Mouse (Mus musculus): ENCODE results near the gene Btbd19. TPM values are rescaled to one million over a fixed set of nuclear protein-coding genes. Genes with fewer than 3 reads are reported as not detected.

Gene Btbd19
- total RNA-seq, 2 experiments from 2014 or later: 11.5 to 13.2 TPM

DNA sequence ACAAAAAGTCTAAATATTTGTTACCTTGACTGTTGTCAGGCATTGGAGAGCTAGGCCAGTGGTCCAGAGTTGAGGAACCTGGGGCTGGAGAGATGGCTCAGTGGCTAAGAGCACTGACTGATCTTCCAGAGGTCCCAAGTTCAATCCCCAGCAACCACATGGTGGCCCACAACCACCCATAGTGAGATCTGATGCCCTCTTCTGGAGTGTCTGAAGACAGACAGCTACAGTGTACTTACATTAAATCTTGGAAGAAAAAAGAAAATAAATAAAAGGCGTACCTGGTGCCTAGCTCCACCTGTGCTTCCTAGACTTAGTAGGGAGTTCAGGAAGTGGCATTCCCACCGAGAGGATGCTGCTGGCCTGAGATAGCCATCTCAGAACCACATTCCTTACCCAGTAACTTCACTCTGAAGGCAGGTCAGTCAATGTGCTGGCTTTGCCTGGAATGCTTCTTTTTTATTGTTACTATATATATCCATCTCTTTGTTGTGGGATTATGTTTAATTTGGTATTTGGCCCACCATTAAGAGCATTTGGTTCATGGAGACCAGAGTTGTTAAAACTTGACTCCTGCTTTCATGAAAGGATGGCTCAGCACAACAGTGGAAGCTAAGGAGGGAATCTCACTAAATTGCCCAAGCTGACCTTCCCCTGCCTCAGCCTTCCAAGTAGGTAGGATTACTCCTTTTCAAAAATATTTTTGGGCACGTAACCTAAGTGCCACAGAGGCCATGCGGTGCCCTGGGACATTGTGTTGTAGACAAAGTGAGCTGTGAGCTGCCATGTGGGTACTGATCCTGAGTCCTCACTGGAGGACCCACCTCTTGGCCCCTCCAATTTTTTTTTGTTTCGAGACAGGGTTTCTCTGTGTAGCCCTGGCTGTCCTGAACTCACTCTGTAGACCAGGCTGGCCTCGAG is 24.0 kb upstream of the Btbd19 start:
- H3K27ac ChIP-seq: no peak overlapping the region
- DNase-seq (ENCODE audit: extremely low spot score in 1 of 2, low spot score in 2 of 2): no peak
- peak; percentile 3; the same call in 1 of the 2 replicates for TF ChIP-seq CTCF (IDR thresholded peaks at IDR 0.05)
- intact Hi-C loops (cut with DNase I): loop anchor here (10.0 kb wide), 1 partner anchor 525 kb away; no protein-coding TSS in a partner anchor
- H3K4me3 ChIP-seq: no peak overlapping the region

- Histone ChIP-seq H3K27ac (no peak overlapping the region), H3K4me3 (no peak overlapping the region)
- DNase-seq (ENCODE audit: extremely low spot score in 1 of 2, low spot score in 2 of 2): no peak
- intact Hi-C loops (cut with DNase I): no loop called here
- TF ChIP-seq CTCF (IDR thresholded peaks at IDR 0.05): no peak
These were observed 23.3 kb upstream of the Btbd19 start for GRCm38 (mm10) chr4:117148815-117149214.

- Histone ChIP-seq H3K27ac (no peak overlapping the region), H3K4me3 (no peak overlapping the region)
- no peak for DNase-seq (ENCODE audit: extremely low spot score in 1 of 2, low spot score in 2 of 2)
- intact Hi-C loops (cut with DNase I): no loop called here
- no peak for TF ChIP-seq CTCF (IDR thresholded peaks at IDR 0.05)
These were observed 22.7 kb upstream of the Btbd19 start for GRCm38 (mm10) chr4:117148047-117148713.

GRCm38 (mm10) chr4:117146176-117146575 is 20.7 kb upstream of the Btbd19 start:
- Histone ChIP-seq H3K4me3 (no peak overlapping the region), H3K27ac (no peak overlapping the region)
- intact Hi-C loops (cut with DNase I): no loop called here
- peak; percentile 91 for TF ChIP-seq CTCF (IDR thresholded peaks at IDR 0.05)
- peak; percentile 72 to 74 for DNase-seq (ENCODE audit: extremely low spot score in 1 of 2, low spot score in 2 of 2)

DNA sequence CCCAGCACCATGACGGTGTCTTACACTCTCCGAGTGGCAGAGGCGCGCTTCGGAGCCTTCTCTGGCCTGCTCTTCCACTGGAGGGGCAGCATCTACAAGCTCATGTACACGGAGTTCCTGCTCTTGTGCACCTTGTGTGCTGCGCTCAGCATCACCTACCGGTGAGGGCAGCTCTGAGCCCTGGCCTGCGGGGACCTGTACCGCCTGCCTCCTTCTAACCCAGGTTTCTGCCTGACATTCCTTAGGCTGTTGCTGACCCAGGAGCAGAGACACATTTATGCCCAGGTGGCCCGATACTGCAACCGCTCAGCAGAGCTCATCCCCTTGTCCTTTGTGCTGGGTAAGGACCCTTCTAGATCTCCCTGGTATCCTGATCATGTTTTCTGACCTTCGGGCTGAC is 19.7 kb upstream of the Btbd19 start:
- intact Hi-C loops (cut with DNase I): no loop called here
- TF ChIP-seq CTCF (IDR thresholded peaks at IDR 0.05): no peak
- H3K27ac ChIP-seq: no peak overlapping the region
- DNase-seq (ENCODE audit: extremely low spot score in 1 of 2, low spot score in 2 of 2): no peak
- H3K4me3 ChIP-seq: no peak overlapping the region

- H3K27ac ChIP-seq: no peak overlapping the region
- no peak overlapping the region for H3K4me3 ChIP-seq
- intact Hi-C loops (cut with DNase I): no loop called here
- TF ChIP-seq CTCF (IDR thresholded peaks at IDR 0.05): no peak
- no peak for DNase-seq (ENCODE audit: extremely low spot score in 1 of 2, low spot score in 2 of 2)
These were observed 17.5 kb upstream of the Btbd19 start for GRCm38 (mm10) chr4:117143023-117143422.

DNA sequence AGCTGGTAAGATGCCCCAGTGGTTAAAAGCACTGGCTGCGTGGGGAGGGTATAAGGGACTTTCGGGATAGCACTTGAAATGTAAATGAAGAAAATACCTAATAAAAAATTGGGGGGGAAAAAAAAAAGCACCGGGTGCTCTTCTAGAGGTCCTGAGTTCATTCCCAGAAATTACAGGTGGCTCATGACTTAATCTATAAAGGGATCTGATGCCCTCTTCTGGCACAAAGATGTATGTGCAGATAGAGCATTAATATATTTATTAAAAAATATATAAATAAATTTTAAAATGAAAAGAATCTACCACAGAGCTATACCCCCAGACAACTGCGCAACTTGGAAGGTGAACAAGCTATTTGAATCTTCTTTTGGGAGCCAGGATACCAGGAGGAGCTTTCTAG is 15.1 kb upstream of the Btbd19 start:
- DNase-seq (ENCODE audit: extremely low spot score in 1 of 2, low spot score in 2 of 2): no peak
- H3K27ac ChIP-seq: no peak overlapping the region
- intact Hi-C loops (cut with DNase I): loop anchor here (2.0 kb wide), 1 partner anchor 138 kb away; no protein-coding TSS in a partner anchor
- TF ChIP-seq CTCF (IDR thresholded peaks at IDR 0.05): peak; percentile 65
- no peak overlapping the region for H3K4me3 ChIP-seq

GRCm38 (mm10) chr4:117139217-117139612 is 13.7 kb upstream of the Btbd19 start:
- peak; percentile 85 for TF ChIP-seq CTCF (IDR thresholded peaks at IDR 0.05)
- no peak overlapping the region for H3K27ac ChIP-seq
- intact Hi-C loops (cut with DNase I): no loop called here
- H3K4me3 ChIP-seq: no peak overlapping the region
- DNase-seq (ENCODE audit: extremely low spot score in 1 of 2, low spot score in 2 of 2): no peak

GRCm38 (mm10) chr4:117138295-117139216 is 13.0 kb upstream of the Btbd19 start:
- H3K27ac ChIP-seq: no peak overlapping the region
- intact Hi-C loops (cut with DNase I): no loop called here
- TF ChIP-seq CTCF (IDR thresholded peaks at IDR 0.05): no peak
- H3K4me3 ChIP-seq: no peak overlapping the region
- no peak for DNase-seq (ENCODE audit: extremely low spot score in 1 of 2, low spot score in 2 of 2)

DNA sequence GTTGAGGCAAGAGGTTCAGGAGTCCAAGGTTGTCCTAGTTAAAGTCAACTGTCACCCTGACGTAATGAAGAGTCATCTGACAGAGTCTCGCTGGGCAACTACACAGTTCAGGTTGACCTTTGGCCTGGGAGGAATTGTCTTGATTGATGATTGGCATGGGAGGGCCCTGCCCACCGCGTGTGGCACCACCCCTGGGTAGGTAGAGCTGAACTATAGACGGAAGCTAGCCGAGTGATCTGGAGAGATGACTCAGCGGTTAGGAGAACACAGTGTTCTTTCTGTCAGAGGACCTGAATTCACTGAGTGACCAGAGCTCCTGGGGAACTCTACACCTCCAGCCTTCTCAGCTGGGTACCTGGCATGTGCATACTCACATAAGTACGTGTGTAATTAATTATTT is 10.5 kb upstream of the Btbd19 start:
- intact Hi-C loops (cut with DNase I): no loop called here
- H3K4me3 ChIP-seq: no peak overlapping the region
- DNase-seq (ENCODE audit: extremely low spot score in 1 of 2, low spot score in 2 of 2): no peak
- TF ChIP-seq CTCF (IDR thresholded peaks at IDR 0.05): no peak
- H3K27ac ChIP-seq: no peak overlapping the region

DNA sequence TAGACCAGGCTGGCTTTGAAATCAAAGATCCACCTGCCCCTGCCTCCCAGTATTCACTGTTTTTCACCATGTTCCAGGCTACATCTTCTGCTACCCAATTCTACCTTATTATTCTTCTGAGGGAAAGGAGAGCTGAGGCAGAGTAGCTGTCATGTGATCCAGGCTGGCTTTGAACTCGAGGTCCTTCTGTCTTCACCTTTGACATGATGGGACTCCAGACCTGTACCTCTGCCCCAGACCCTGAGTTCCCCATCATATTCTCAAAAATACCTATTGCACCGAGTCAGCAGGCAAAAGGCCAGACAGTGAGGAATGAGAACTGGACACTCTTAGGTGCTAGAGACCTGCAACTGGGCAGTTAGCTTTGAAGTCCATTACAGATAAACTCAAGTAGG is 9.1 kb upstream of the Btbd19 start:
- TF ChIP-seq CTCF (IDR thresholded peaks at IDR 0.05): no peak
- H3K4me3 ChIP-seq: no peak overlapping the region; the same call in 1 of the 2 replicates
- no peak for DNase-seq (ENCODE audit: extremely low spot score in 1 of 2, low spot score in 2 of 2)
- intact Hi-C loops (cut with DNase I): loop anchor here (5.0 kb wide), 1 partner anchor 312 kb away; the partner anchor contains the start of gene Hpdl
- no peak overlapping the region for H3K27ac ChIP-seq
